Mouse (Mus musculus): Measurements from ENCODE around the gene Plp2. TPM values are rescaled to one million over a fixed set of nuclear protein-coding genes. Genes with fewer than 3 reads are reported as not detected.

The Plp2 gene
- polyA plus RNA-seq, 1 experiment from 2014 or later = 205 TPM

GRCm38 (mm10) chrX:7679405-7680056 is 8.3 kb upstream of the Plp2 start:
- Histone ChIP-seq H3K27ac (no peak overlapping the region), H3K4me1 (no peaks in the 10 kb centered on the region), H3K4me3 (peak overlapping the region; percentile 33), H3K27me3 (no peaks in the 10 kb centered on the region), H3K36me3 (no peaks in the 10 kb centered on the region), H3K4me2 (peak overlapping the region; percentile 51), H3K9ac (no peak overlapping the region), H3K9me3 (no peaks in the 10 kb centered on the region)
- WGBS = 16% methylated on average over 27 of the region's 27 CpGs
- ATAC-seq (ENCODE audit: insufficient number of reproducible peaks, low FRiP score, low TSS enrichment, low read depth) = peak; percentile 91

- Histone ChIP-seq H3K36me3 (no peaks in the 10 kb centered on the region), H3K27me3 (no peaks in the 10 kb centered on the region), H3K9ac (no peak overlapping the region), H3K9me3 (no peaks in the 10 kb centered on the region), H3K4me3 (no peak overlapping the region), H3K4me1 (peaks cover 3% of the 10 kb centered on the region), H3K4me2 (no peak overlapping the region), H3K27ac (no peak overlapping the region)
- 38% methylated on average over 3 of the region's 3 CpGs for WGBS
- ATAC-seq (ENCODE audit: insufficient number of reproducible peaks, low FRiP score, low TSS enrichment, low read depth) = no peak
Observed at GRCm38 (mm10) chrX:7678986-7679385, 7.8 kb upstream of the Plp2 start.

- Histone ChIP-seq H3K27me3 (no peaks in the 10 kb centered on the region), H3K27ac (peak overlapping the region; percentile 87), H3K4me1 (peaks cover 16% of the 10 kb centered on the region), H3K4me3 (peak overlapping the region; percentile 27), H3K9ac (no peak overlapping the region), H3K36me3 (no peaks in the 10 kb centered on the region), H3K9me3 (no peaks in the 10 kb centered on the region), H3K4me2 (peak overlapping the region; percentile 45)
- ATAC-seq (ENCODE audit: insufficient number of reproducible peaks, low FRiP score, low TSS enrichment, low read depth) = no peak
- WGBS = 33% methylated on average over 10 of the region's 10 CpGs
Observed at GRCm38 (mm10) chrX:7675001-7675380, 3.8 kb upstream of the Plp2 start.

- Histone ChIP-seq H3K36me3 (no peaks in the 10 kb centered on the region), H3K9me3 (no peaks in the 10 kb centered on the region), H3K27ac (peak overlapping the region; percentile 87), H3K4me3 (peak overlapping the region; percentile 27), H3K4me1 (peaks cover 16% of the 10 kb centered on the region), H3K4me2 (peak overlapping the region; percentile 45), H3K27me3 (no peaks in the 10 kb centered on the region), H3K9ac (no peak overlapping the region)
- peak; percentile 35; the same call in 1 of the 2 replicates for ATAC-seq (ENCODE audit: insufficient number of reproducible peaks, low FRiP score, low TSS enrichment, low read depth)
- 25% methylated on average over 28 of the region's 28 CpGs for WGBS
Observed at GRCm38 (mm10) chrX:7674284-7675000, 3.3 kb upstream of the Plp2 start.

- H3K9me3 ChIP-seq = no peaks in the 10 kb centered on the region
- H3K4me1 ChIP-seq = peaks cover 16% of the 10 kb centered on the region
- no peaks in the 10 kb centered on the region for H3K27me3 ChIP-seq
- peak overlapping the region; percentile 27 for H3K4me3 ChIP-seq
- H3K36me3 ChIP-seq = no peaks in the 10 kb centered on the region
- peak; percentile 25; the same call in 1 of the 2 replicates for ATAC-seq (ENCODE audit: insufficient number of reproducible peaks, low FRiP score, low TSS enrichment, low read depth)
- H3K9ac ChIP-seq = no peak overlapping the region
- peak overlapping the region; percentile 45 for H3K4me2 ChIP-seq
- H3K27ac ChIP-seq = peak overlapping the region; percentile 87
- 29% methylated on average over 12 of the region's 12 CpGs for WGBS
Observed at GRCm38 (mm10) chrX:7673578-7674281, 2.5 kb upstream of the Plp2 start.

GRCm38 (mm10) chrX:7672739-7673138 is 1.5 kb upstream of the Plp2 start:
- Histone ChIP-seq H3K27ac (no peak overlapping the region), H3K36me3 (no peaks in the 10 kb centered on the region), H3K4me2 (no peak overlapping the region), H3K9me3 (no peaks in the 10 kb centered on the region), H3K9ac (no peak overlapping the region), H3K27me3 (no peaks in the 10 kb centered on the region), H3K4me1 (peaks cover 16% of the 10 kb centered on the region), H3K4me3 (no peak overlapping the region)
- ATAC-seq (ENCODE audit: insufficient number of reproducible peaks, low FRiP score, low TSS enrichment, low read depth) = no peak
- 37% methylated on average over 6 of the region's 6 CpGs for WGBS

- peak; percentile 68 for ATAC-seq (ENCODE audit: insufficient number of reproducible peaks, low FRiP score, low TSS enrichment, low read depth)
- no peaks in the 10 kb centered on the region for H3K9me3 ChIP-seq
- H3K4me1 ChIP-seq = peaks cover 16% of the 10 kb centered on the region
- H3K9ac ChIP-seq = peak overlapping the region; percentile 33
- H3K36me3 ChIP-seq = peaks cover 15% of the 10 kb centered on the region
- no peaks in the 10 kb centered on the region for H3K27me3 ChIP-seq
- H3K4me3 ChIP-seq = peak overlapping the region; percentile 53
- 21% methylated on average over 19 of the region's 19 CpGs for WGBS
- H3K27ac ChIP-seq = peak overlapping the region; percentile 86
- H3K4me2 ChIP-seq = peak overlapping the region; percentile 43
Observed at GRCm38 (mm10) chrX:7670390-7670881, 754 bp downstream of the Plp2 start.

GRCm38 (mm10) chrX:7665739-7666502 is 5.3 kb downstream of the Plp2 start:
- H3K9ac ChIP-seq = no peak overlapping the region
- no peak overlapping the region for H3K4me3 ChIP-seq
- H3K27me3 ChIP-seq = no peaks in the 10 kb centered on the region
- no peaks in the 10 kb centered on the region for H3K4me1 ChIP-seq
- no peak overlapping the region for H3K27ac ChIP-seq
- H3K4me2 ChIP-seq = no peak overlapping the region
- ATAC-seq (ENCODE audit: insufficient number of reproducible peaks, low FRiP score, low TSS enrichment, low read depth) = no peak
- H3K9me3 ChIP-seq = no peaks in the 10 kb centered on the region
- H3K36me3 ChIP-seq = peaks cover 19% of the 10 kb centered on the region
- WGBS = 72% methylated on average over 21 of the region's 21 CpGs

- no peak for ATAC-seq (ENCODE audit: insufficient number of reproducible peaks, low FRiP score, low TSS enrichment, low read depth)
- H3K4me1 ChIP-seq = no peaks in the 10 kb centered on the region
- WGBS = 92% methylated on average over 11 of the region's 11 CpGs
- peaks cover 19% of the 10 kb centered on the region for H3K36me3 ChIP-seq
- no peak overlapping the region for H3K9ac ChIP-seq
- no peak overlapping the region for H3K4me3 ChIP-seq
- H3K9me3 ChIP-seq = no peaks in the 10 kb centered on the region
- no peaks in the 10 kb centered on the region for H3K27me3 ChIP-seq
- no peak overlapping the region for H3K27ac ChIP-seq
- H3K4me2 ChIP-seq = no peak overlapping the region
Observed at GRCm38 (mm10) chrX:7664791-7665190, 6.4 kb downstream of the Plp2 start.

GRCm38 (mm10) chrX:7662936-7663335 is 8.3 kb downstream of the Plp2 start:
- no peaks in the 10 kb centered on the region for H3K27me3 ChIP-seq
- no peak overlapping the region for H3K27ac ChIP-seq
- ATAC-seq (ENCODE audit: insufficient number of reproducible peaks, low FRiP score, low TSS enrichment, low read depth) = no peak
- 77% methylated on average over 3 of the region's 3 CpGs for WGBS
- no peaks in the 10 kb centered on the region for H3K9me3 ChIP-seq
- H3K4me2 ChIP-seq = no peak overlapping the region
- H3K4me1 ChIP-seq = peaks cover 6% of the 10 kb centered on the region; the same call in 1 of the 2 replicates
- H3K9ac ChIP-seq = no peak overlapping the region
- no peak overlapping the region for H3K4me3 ChIP-seq
- H3K36me3 ChIP-seq = peaks cover 19% of the 10 kb centered on the region

GRCm38 (mm10) chrX:7661086-7661485 is 10.1 kb downstream of the Plp2 start:
- H3K9ac ChIP-seq = no peak overlapping the region
- no peak overlapping the region for H3K27ac ChIP-seq
- ATAC-seq (ENCODE audit: insufficient number of reproducible peaks, low FRiP score, low TSS enrichment, low read depth) = no peak
- no peaks in the 10 kb centered on the region for H3K9me3 ChIP-seq
- peaks cover 6% of the 10 kb centered on the region; the same call in 1 of the 2 replicates for H3K4me1 ChIP-seq
- H3K4me3 ChIP-seq = no peak overlapping the region
- no peaks in the 10 kb centered on the region for H3K27me3 ChIP-seq
- H3K36me3 ChIP-seq = peaks cover 6% of the 10 kb centered on the region; the same call in 1 of the 2 replicates
- WGBS = 77% methylated on average over 4 of the region's 4 CpGs
- no peak overlapping the region for H3K4me2 ChIP-seq

Measured in limb, embryonic 15.5 days (tissue).